Mouse (Mus musculus) neural tube, embryonic 14.5 days (tissue): ENCODE results near the gene Pradc1. TPM values are rescaled to one million over a fixed set of nuclear protein-coding genes. Genes with fewer than 3 reads are reported as not detected.
A peak's percentile ranks its signal among the peaks of the same experiment; 100 is the strongest.
"Not testable (repeated sequence)": the region's sequence is repeated elsewhere in the genome, so short reads cannot be mapped to it uniquely, and the experiment has no call there.

Experiments
- ATAC-seq: fragments of 200-750 bp; cut with Nextera tagmentation; 2 replicates; pipeline ENCODE4 v1.8.0; 2017; ENCODE audit warnings: low read depth, mild to moderate bottlenecking, moderate TSS enrichment, moderate library complexity
- H3K27ac ChIP-seq: fragments of 300-500 bp; sonication (generic); 2 replicates; pipeline ENCODE4 v1.5.1; 2014; ENCODE audit warnings: low read depth, mild to moderate bottlenecking, control low read depth, low read length, moderate library complexity, mixed read lengths
- H3K27me3 ChIP-seq: fragments of 300-500 bp; sonication (generic); 2 replicates; pipeline ENCODE4 v1.6.1; 2014; ENCODE audit warnings: low read length; ENCODE audit not compliant: control insufficient read depth, insufficient read depth
- H3K36me3 ChIP-seq: fragments of 300-500 bp; sonication (generic); 2 replicates; pipeline ENCODE4 v1.6.1; 2014; ENCODE audit warnings: low read length, mixed read lengths; ENCODE audit not compliant: control insufficient read depth, insufficient read depth
- H3K4me1 ChIP-seq: fragments of 300-500 bp; sonication (generic); 2 replicates; pipeline ENCODE4 v1.6.1; 2014; ENCODE audit warnings: low read length; ENCODE audit not compliant: control insufficient read depth, insufficient read depth
- H3K4me2 ChIP-seq: fragments of 300-500 bp; sonication (generic); 2 replicates; pipeline ENCODE4 v1.6.1; 2014; ENCODE audit warnings: mild to moderate bottlenecking, low read depth, low read length, control low read depth
- H3K4me3 ChIP-seq: fragments of 300-500 bp; sonication (generic); 2 replicates; pipeline ENCODE4 v1.5.1; 2014; ENCODE audit warnings: low read depth, low read length, control low read depth, mixed read lengths
- H3K9ac ChIP-seq: fragments of 300-500 bp; sonication (generic); replicated peaks from 2 replicates; pipeline ENCODE4 v1.6.1; 2014; ENCODE audit warnings: low read depth, mild to moderate bottlenecking, control low read depth, low read length, mixed read lengths
- H3K9me3 ChIP-seq: fragments of 300-500 bp; sonication (generic); 2 replicates; pipeline ENCODE4 v1.6.1; 2016; ENCODE audit warnings: low read length; ENCODE audit not compliant: control insufficient read depth
- WGBS: fragments of 180-500 bp; shearing (Covaris S2); extraction: QIAGEN DNeasy Blood & Tissue Kit; methylation state at CpG from one replicate; pipeline ENCODE4 v1.1.7; 2014; 5-methylcytosine and 5-hydroxymethylcytosine counted together
- polyA plus RNA-seq: library from polyadenylated mRNA; unstranded; fragments of >200 nt; fragmentation: Nextera tagmentation; extraction: Ambion mirVana; gene quantifications from 2 replicates; pipeline ENCODE4 v1.2.1, GENCODE M21; 2014

Gene Pradc1
- polyA plus RNA-seq, 1 experiment from 2014 or later: 23.0 TPM

GRCm38 (mm10) chr6:85465381-85465780 is 13.6 kb upstream of the Pradc1 start:
- H3K9me3 ChIP-seq: no peaks in the 10 kb centered on the region
- no peak overlapping the region for H3K4me2 ChIP-seq
- H3K4me1 ChIP-seq: no peaks in the 10 kb centered on the region
- no peak overlapping the region for H3K9ac ChIP-seq
- H3K36me3 ChIP-seq: peaks cover 86% of the 10 kb centered on the region
- H3K27me3 ChIP-seq: no peaks in the 10 kb centered on the region
- ATAC-seq: no peak
- no peak overlapping the region for H3K4me3 ChIP-seq
- H3K27ac ChIP-seq: no peak overlapping the region

GRCm38 (mm10) chr6:85459621-85460020 is 7.9 kb upstream of the Pradc1 start:
- no peak overlapping the region for H3K4me2 ChIP-seq
- H3K27ac ChIP-seq: no peak overlapping the region
- H3K27me3 ChIP-seq: no peaks in the 10 kb centered on the region
- H3K4me3 ChIP-seq: no peak overlapping the region
- WGBS: 98% methylated on average over 2 of the region's 2 CpGs
- no peaks in the 10 kb centered on the region for H3K9me3 ChIP-seq
- H3K4me1 ChIP-seq: peaks cover 19% of the 10 kb centered on the region
- ATAC-seq: no peak
- H3K9ac ChIP-seq: no peak overlapping the region
- peaks cover 50% of the 10 kb centered on the region for H3K36me3 ChIP-seq

GRCm38 (mm10) chr6:85452816-85453215 is 1.0 kb upstream of the Pradc1 start:
- Histone ChIP-seq H3K36me3 (no peaks in the 10 kb centered on the region), H3K4me3 (peak overlapping the region; percentile 78), H3K27me3 (no peaks in the 10 kb centered on the region), H3K9me3 (no peaks in the 10 kb centered on the region), H3K9ac (peak overlapping the region; percentile 86), H3K4me2 (peak overlapping the region; percentile 73), H3K4me1 (peaks cover 37% of the 10 kb centered on the region), H3K27ac (peak overlapping the region; percentile 88)
- no peak for ATAC-seq
- WGBS: 10% methylated on average over 7 of the region's 7 CpGs

- Histone ChIP-seq H3K9me3 (no peaks in the 10 kb centered on the region), H3K4me1 (peaks cover 37% of the 10 kb centered on the region), H3K9ac (peak overlapping the region; percentile 86), H3K27me3 (no peaks in the 10 kb centered on the region), H3K27ac (peak overlapping the region; percentile 88), H3K4me2 (peak overlapping the region; percentile 73), H3K4me3 (peak overlapping the region; percentile 78), H3K36me3 (no peaks in the 10 kb centered on the region)
- WGBS: under 1% methylated on average over 15 of the region's 15 CpGs
- peak; percentile 12; the same call in 1 of the 2 replicates for ATAC-seq
Measured at GRCm38 (mm10) chr6:85452411-85452665, 568 bp upstream of the Pradc1 start.

GRCm38 (mm10) chr6:85450697-85451663 is 790 bp downstream of the Pradc1 start, which contains the start of gene Cct7:
TSS of gene Cct7 (plus strand) at chr6:85451514.
- Histone ChIP-seq H3K27me3 (no peaks in the 10 kb centered on the region), H3K9me3 (no peaks in the 10 kb centered on the region), H3K4me3 (peak within 1 kb of the TSS; percentile 78), H3K36me3 (no peaks in the 10 kb centered on the region), H3K9ac (peak within 1 kb of the TSS; percentile 86), H3K4me2 (peak within 1 kb of the TSS; percentile 73), H3K4me1 (peaks cover 30% of the 10 kb centered on the region), H3K27ac (peak within 1 kb of the TSS; percentile 88)
- ATAC-seq: peak; percentile 94
- WGBS: 4% methylated on average over 87 of the region's 96 CpGs

- Histone ChIP-seq H3K4me2 (peak overlapping the region; percentile 73; the same call in 1 of the 2 replicates), H3K4me1 (peaks cover 24% of the 10 kb centered on the region), H3K4me3 (peak overlapping the region; percentile 78; the same call in 1 of the 2 replicates)
- H3K27me3 ChIP-seq, H3K27ac ChIP-seq, H3K9me3 ChIP-seq, H3K9ac ChIP-seq, ATAC-seq, H3K36me3 ChIP-seq: not testable (repeated sequence)
- WGBS: 77% methylated on average over 1 of the region's 1 CpGs
Measured at GRCm38 (mm10) chr6:85450140-85450539, 1.6 kb downstream of the Pradc1 start.

- 90% methylated on average over 6 of the region's 6 CpGs for WGBS
- no peaks in the 10 kb centered on the region for H3K27me3 ChIP-seq
- H3K4me1 ChIP-seq: 0 out of 2 replicates have a peak, but pooled peaks cover 3% of the 10 kb centered on the region
- H3K36me3 ChIP-seq: peaks cover 8% of the 10 kb centered on the region; the same call in 1 of the 2 replicates
- no peak overlapping the region for H3K4me2 ChIP-seq
- ATAC-seq: no peak
- H3K4me3 ChIP-seq: no peak overlapping the region
- H3K9me3 ChIP-seq: no peaks in the 10 kb centered on the region
- no peak overlapping the region for H3K9ac ChIP-seq
- H3K27ac ChIP-seq: no peak overlapping the region
Measured at GRCm38 (mm10) chr6:85447351-85447750, 4.4 kb downstream of the Pradc1 start.

- Histone ChIP-seq H3K4me1 (no peaks in the 10 kb centered on the region), H3K27me3 (no peaks in the 10 kb centered on the region), H3K9me3 (no peaks in the 10 kb centered on the region), H3K9ac (no peak overlapping the region), H3K27ac (no peak overlapping the region), H3K4me2 (no peak overlapping the region), H3K4me3 (no peak overlapping the region), H3K36me3 (peaks cover 18% of the 10 kb centered on the region)
- WGBS: 85% methylated on average over 5 of the region's 5 CpGs
- no peak for ATAC-seq
Measured at GRCm38 (mm10) chr6:85445286-85445685, 6.5 kb downstream of the Pradc1 start.

- H3K4me1 ChIP-seq: no peaks in the 10 kb centered on the region
- H3K4me3 ChIP-seq: no peak overlapping the region
- peaks cover 26% of the 10 kb centered on the region for H3K36me3 ChIP-seq
- no peak overlapping the region for H3K27ac ChIP-seq
- H3K27me3 ChIP-seq: no peaks in the 10 kb centered on the region
- WGBS: 89% methylated on average over 8 of the region's 8 CpGs
- H3K9me3 ChIP-seq: no peaks in the 10 kb centered on the region
- no peak overlapping the region for H3K4me2 ChIP-seq
- ATAC-seq: no peak
- H3K9ac ChIP-seq: no peak overlapping the region
Measured at GRCm38 (mm10) chr6:85444266-85444965, 7.4 kb downstream of the Pradc1 start.
